Mouse (Mus musculus) MEL (cell line): ENCODE results near the gene Uqcc1. TPM values are rescaled to one million over a fixed set of nuclear protein-coding genes. Genes with fewer than 3 reads are reported as not detected.

Experiments
- DNase-seq: peaks from one replicate; pipeline ENCODE4 v3.0.0; 2011; ENCODE audit warnings: low read depth, low spot score
- H3K27ac ChIP-seq: 2 replicates; pipeline ENCODE4 v1.5.1; 2012; ENCODE audit warnings: low read depth, mild to moderate bottlenecking, control low read depth, low read length, moderate library complexity; ENCODE audit not compliant: control insufficient read depth
- H3K27me3 ChIP-seq, 2 experiments: fragments of 150-350 bp in 1 of 2; sonication (generic) in 1 of 2; 2 replicates each; pipeline ENCODE4 v1.6.1; 2012; ENCODE audit warnings: low read length in 2 of 2, mild to moderate bottlenecking in 2 of 2, improper control_type of control experiment in 1 of 2, moderate library complexity in 1 of 2; ENCODE audit not compliant: insufficient read depth in 2 of 2, control insufficient read depth in 1 of 2
- H3K36me3 ChIP-seq, 2 experiments: 2 replicates each; pipeline ENCODE4 v1.6.1; 2012 to 2014; ENCODE audit warnings: low read length in 2 of 2, improper control_type of control experiment in 1 of 2, inconsistent platforms in 1 of 2, mild to moderate bottlenecking in 1 of 2; ENCODE audit not compliant: insufficient read depth in 2 of 2, control insufficient read depth in 1 of 2
- H3K4me1 ChIP-seq, 2 experiments: fragments of 150-350 bp in 1 of 2; sonication (generic) in 1 of 2; 2 replicates each; pipeline ENCODE4 v1.6.1; 2012; ENCODE audit warnings: low read length in 2 of 2, improper control_type of control experiment in 1 of 2, mild to moderate bottlenecking in 1 of 2; ENCODE audit not compliant: insufficient read depth in 2 of 2, control insufficient read depth in 1 of 2
- H3K4me3 ChIP-seq, 2 experiments: fragments of 150-350 bp in 1 of 2; sonication (generic) in 1 of 2; 2 replicates each; pipeline ENCODE4 v1.5.1; 2012; ENCODE audit warnings: low read depth in 2 of 2, low read length in 2 of 2, mild to moderate bottlenecking in 2 of 2, moderate library complexity in 2 of 2, control low read depth in 1 of 2, improper control_type of control experiment in 1 of 2; ENCODE audit not compliant: control insufficient read depth in 1 of 2, insufficient read depth in 1 of 2
- H3K79me2 ChIP-seq: 2 replicates; pipeline ENCODE4 v1.6.1; 2012; ENCODE audit warnings: mild to moderate bottlenecking, low read length, moderate library complexity; ENCODE audit not compliant: control insufficient read depth, poor library complexity, insufficient read depth
- H3K9ac ChIP-seq: 2 replicates; pipeline ENCODE4 v1.6.1; 2012; ENCODE audit warnings: low read depth, mild to moderate bottlenecking, control low read depth, low read length, moderate library complexity; ENCODE audit not compliant: control insufficient read depth, poor library complexity, severe bottlenecking
- H3K9me3 ChIP-seq: fragments of 150-350 bp; sonication (generic); replicated peaks from 2 replicates; pipeline ENCODE4 v1.6.1; 2012; ENCODE audit warnings: mild to moderate bottlenecking, low read length, improper control_type of control experiment, moderate library complexity; ENCODE audit not compliant: insufficient read depth
- CHD2 ChIP-seq: IDR thresholded peaks from 2 replicates; pipeline ENCODE4 v1.6.1; 2011; ENCODE audit warnings: low read length, improper control_type of control experiment
- CTCF ChIP-seq, 3 experiments: IDR thresholded peaks in 2 of 3; conservative IDR thresholded peaks in 1 of 3; 2 replicates each; pipeline ENCODE4 v1.5.1; 2011 to 2012; ENCODE audit warnings: low read length in 3 of 3, low read depth in 2 of 3, mild to moderate bottlenecking in 2 of 3, improper control_type of control experiment in 1 of 3, inconsistent platforms in 1 of 3, mixed read lengths in 1 of 3, moderate library complexity in 1 of 3; ENCODE audit not compliant: control insufficient read depth in 1 of 3, insufficient read depth in 1 of 3, poor library complexity in 1 of 3, severe bottlenecking in 1 of 3
- E2F4 ChIP-seq: IDR thresholded peaks from 2 replicates; pipeline ENCODE4 v1.6.1; 2011; ENCODE audit warnings: low read depth, low read length, improper control_type of control experiment, borderline replicate concordance
- EP300 ChIP-seq, 2 experiments: IDR thresholded peaks; 2 replicates each; pipeline ENCODE4 v1.6.1; 2011; ENCODE audit warnings: improper control_type of control experiment in 2 of 2, low read length in 2 of 2, low read depth in 1 of 2, mild to moderate bottlenecking in 1 of 2
- ETS1 ChIP-seq: IDR thresholded peaks from 2 replicates; pipeline ENCODE4 v1.6.1; 2012; ENCODE audit warnings: low read depth, mild to moderate bottlenecking, inconsistent platforms, low read length, improper control_type of control experiment, moderate library complexity
- GABPA ChIP-seq: IDR thresholded peaks from 2 replicates; pipeline ENCODE4 v1.6.1; 2012; ENCODE audit warnings: low read depth, mild to moderate bottlenecking, inconsistent platforms, low read length, improper control_type of control experiment, moderate library complexity
- GATA1 ChIP-seq: IDR thresholded peaks from 2 replicates; pipeline ENCODE4 v1.6.1; 2011; ENCODE audit warnings: low read depth, low read length, improper control_type of control experiment
- HCFC1 ChIP-seq: IDR thresholded peaks from 2 replicates; pipeline ENCODE4 v1.6.1; 2012; ENCODE audit warnings: low read depth, mild to moderate bottlenecking, inconsistent platforms, low read length, improper control_type of control experiment, moderate library complexity
- MAFK ChIP-seq: IDR thresholded peaks from 2 replicates; pipeline ENCODE4 v1.6.1; 2011; ENCODE audit warnings: low read depth, mild to moderate bottlenecking, low read length, improper control_type of control experiment, borderline replicate concordance
- MAX ChIP-seq: IDR thresholded peaks from 2 replicates; pipeline ENCODE4 v1.6.1; 2011; ENCODE audit warnings: low read length, improper control_type of control experiment
- MYB ChIP-seq: IDR thresholded peaks from 2 replicates; pipeline ENCODE4 v1.6.1; 2011; ENCODE audit warnings: mild to moderate bottlenecking, low read depth, low read length, improper control_type of control experiment
- NRF1 ChIP-seq: IDR thresholded peaks from 2 replicates; pipeline ENCODE4 v1.6.1; 2014; ENCODE audit warnings: low read depth, mild to moderate bottlenecking, inconsistent platforms, low read length, improper control_type of control experiment, moderate library complexity; ENCODE audit not compliant: poor library complexity, insufficient read depth, severe bottlenecking
- RAD21 ChIP-seq: IDR thresholded peaks from 2 replicates; pipeline ENCODE4 v1.6.1; 2011; ENCODE audit warnings: mild to moderate bottlenecking, low read depth, low read length, improper control_type of control experiment
- RCOR1 ChIP-seq: IDR thresholded peaks from 2 replicates; pipeline ENCODE4 v1.6.1; 2012; ENCODE audit warnings: low read depth, mild to moderate bottlenecking, inconsistent platforms, low read length, improper control_type of control experiment
- SMC3 ChIP-seq: IDR thresholded peaks from 2 replicates; pipeline ENCODE4 v1.6.1; 2011; ENCODE audit warnings: low read depth, low read length, improper control_type of control experiment
- TBP ChIP-seq: IDR thresholded peaks from 2 replicates; pipeline ENCODE4 v1.8.0; 2011; ENCODE audit warnings: low read depth, low read length, improper control_type of control experiment
- USF2 ChIP-seq, 2 experiments: IDR thresholded peaks; 2 replicates each; pipeline ENCODE4 v1.6.1; 2011 to 2012; ENCODE audit warnings: improper control_type of control experiment in 2 of 2, low read length in 2 of 2, borderline replicate concordance in 1 of 2, inconsistent platforms in 1 of 2, low read depth in 1 of 2, mild to moderate bottlenecking in 1 of 2; ENCODE audit not compliant: insufficient read depth in 1 of 2
- ZKSCAN1 ChIP-seq: IDR thresholded peaks from 2 replicates; pipeline ENCODE4 v1.6.1; 2012; ENCODE audit warnings: low read depth, mild to moderate bottlenecking, inconsistent platforms, low read length, improper control_type of control experiment, moderate library complexity
- ZMIZ1 ChIP-seq: IDR thresholded peaks from 2 replicates; pipeline ENCODE4 v1.6.1; 2012; ENCODE audit warnings: low read depth, mild to moderate bottlenecking, inconsistent platforms, low read length, improper control_type of control experiment, moderate library complexity
- ZNF384 ChIP-seq: IDR thresholded peaks from 2 replicates; pipeline ENCODE4 v1.6.1; 2012; ENCODE audit warnings: low read depth, mild to moderate bottlenecking, inconsistent platforms, low read length, improper control_type of control experiment
- polyA plus RNA-seq, 2 experiments: library from polyadenylated mRNA; stranded (reverse) in 1 of 2; unstranded in 1 of 2; fragments of >175 nt in 1 of 2; fragments of >200 nt in 1 of 2; gene quantifications; 2 replicates each; pipeline versions ENCODE4 v1.2.1 to v1.2.4; 2012; ENCODE audit warnings: low replicate concordance in 2 of 2, low read depth in 1 of 2; ENCODE audit not compliant: insufficient read length in 2 of 2, insufficient read depth in 1 of 2, missing spikeins in 1 of 2
- total RNA-seq: library from RNA; depleted of rRNA; stranded (reverse); fragments of 300-350 nt; gene quantifications from 2 replicates; pipeline ENCODE4 v1.2.3, GENCODE M21; 2012

The Uqcc1 gene
- total and polyA plus RNA-seq, 3 experiments: 61.0 to 83.1 TPM; not detected in 1

GRCm38 (mm10) chr2:155944685-155945084, 14.6 kb upstream of the Uqcc1 start:
- H3K27me3 ChIP-seq: no peaks in the 10 kb centered on the region
- no peaks in the 10 kb centered on the region; the same call in 1 of the 2 replicates for H3K79me2 ChIP-seq
- no peak overlapping the region for H3K27ac ChIP-seq
- peaks cover 9 to 18% of the 10 kb centered on the region in 2 experiments for H3K4me1 ChIP-seq
- TF ChIP-seq ZMIZ1: no peak
- TF ChIP-seq SMC3: no peak
- H3K4me3 ChIP-seq: no peak overlapping the region
- peaks cover 0 to 18% of the 10 kb centered on the region in 2 experiments; a peak in 2 of 4 replicates for H3K36me3 ChIP-seq
- no peak for DNase-seq
- no peaks in the 10 kb centered on the region for H3K9me3 ChIP-seq
- no peak overlapping the region for H3K9ac ChIP-seq

- no peaks in the 10 kb centered on the region; the same call in 1 of the 2 replicates for H3K79me2 ChIP-seq
- no peak overlapping the region for H3K4me3 ChIP-seq
- TF ChIP-seq MYB (no peak), CTCF (IDR thresholded peaks at IDR 0.05 in 2 of 3, conservative IDR thresholded peaks at IDR 0.05 in 1 of 3; ENCODE audit: control insufficient read depth in 1 of 3, insufficient read depth in 1 of 3, low read depth in 2 of 3, low read length in 3 of 3, poor library complexity in 1 of 3, severe bottlenecking in 1 of 3) (no peak), GABPA (no peak), RCOR1 (no peak), USF2 (IDR thresholded peaks at IDR 0.05; ENCODE audit: borderline replicate concordance in 1 of 2, insufficient read depth in 1 of 2, low read depth in 1 of 2, low read length in 2 of 2) (no peak), EP300 (IDR thresholded peaks at IDR 0.05; ENCODE audit: low read depth in 1 of 2, low read length in 2 of 2) (no peak), SMC3 (no peak), ZNF384 (no peak), CHD2 (no peak), E2F4 (no peak), MAFK (no peak)
- no peaks in the 10 kb centered on the region for H3K27me3 ChIP-seq
- no peak overlapping the region for H3K9ac ChIP-seq
- H3K9me3 ChIP-seq: no peaks in the 10 kb centered on the region
- H3K27ac ChIP-seq: no peak overlapping the region
- H3K4me1 ChIP-seq: peaks cover 9 to 18% of the 10 kb centered on the region in 2 experiments
- no peak for DNase-seq
- H3K36me3 ChIP-seq: peaks cover 0 to 18% of the 10 kb centered on the region in 2 experiments; a peak in 2 of 4 replicates
Measured at GRCm38 (mm10) chr2:155943463-155943862, 13.4 kb upstream of the Uqcc1 start.

- Histone ChIP-seq H3K36me3 (peaks cover 0 to 7% of the 10 kb centered on the region in 2 experiments; a peak in 2 of 4 replicates), H3K27ac (no peak overlapping the region), H3K79me2 (no peaks in the 10 kb centered on the region; the same call in 1 of the 2 replicates), H3K4me3 (no peak overlapping the region), H3K4me1 (peaks cover 7% of the 10 kb centered on the region in 2 experiments; a peak in 3 of 4 replicates), H3K9ac (no peak overlapping the region), H3K27me3 (no peaks in the 10 kb centered on the region; a peak in 1 of 4 replicates), H3K9me3 (no peaks in the 10 kb centered on the region)
- no peak for DNase-seq
- no peak for TF ChIP-seq MAX
- no peak for TF ChIP-seq TBP
- TF ChIP-seq ZKSCAN1: no peak
- TF ChIP-seq GATA1: no peak
- no peak for TF ChIP-seq RCOR1
- no peak for TF ChIP-seq HCFC1
- no peak for TF ChIP-seq EP300 (IDR thresholded peaks at IDR 0.05; ENCODE audit: low read depth in 1 of 2, low read length in 2 of 2)
- no peak for TF ChIP-seq RAD21
- TF ChIP-seq ETS1: no peak
- TF ChIP-seq NRF1: no peak
Measured at GRCm38 (mm10) chr2:155941697-155942442, 11.8 kb upstream of the Uqcc1 start.
